Mouse (Mus musculus) left cerebral cortex, postnatal 25 days (tissue): ENCODE measurements around the gene Ndc80. TPM values are rescaled to one million over a fixed set of nuclear protein-coding genes. Genes with fewer than 3 reads are reported as not detected.
A peak's percentile ranks its signal among the peaks of the same experiment; 100 is the strongest.
"Not testable (repeated sequence)": the region's sequence is repeated elsewhere in the genome, so short reads cannot be mapped to it uniquely, and the experiment has no call there.

Experiments used
- DNase-seq, 2 experiments: peaks; one replicate each; pipeline ENCODE4 v3.0.0; 2022; ENCODE audit warnings: low spot score in 2 of 2, mixed read lengths in 1 of 2
- intact Hi-C: fragments of 180-260 bp; cut with DNase I; formaldehyde crosslinking; loops from one replicate; pipeline ENCODE4 v1.15.1; 2025
- total RNA-seq, 2 experiments: library from RNA; stranded (reverse); gene quantifications; 2 replicates each; pipeline ENCODE4 v1.2.3; 2021

The Ndc80 gene
- total RNA-seq, 2 experiments from 2014 or later: 0.34 to 0.57 TPM

DNA sequence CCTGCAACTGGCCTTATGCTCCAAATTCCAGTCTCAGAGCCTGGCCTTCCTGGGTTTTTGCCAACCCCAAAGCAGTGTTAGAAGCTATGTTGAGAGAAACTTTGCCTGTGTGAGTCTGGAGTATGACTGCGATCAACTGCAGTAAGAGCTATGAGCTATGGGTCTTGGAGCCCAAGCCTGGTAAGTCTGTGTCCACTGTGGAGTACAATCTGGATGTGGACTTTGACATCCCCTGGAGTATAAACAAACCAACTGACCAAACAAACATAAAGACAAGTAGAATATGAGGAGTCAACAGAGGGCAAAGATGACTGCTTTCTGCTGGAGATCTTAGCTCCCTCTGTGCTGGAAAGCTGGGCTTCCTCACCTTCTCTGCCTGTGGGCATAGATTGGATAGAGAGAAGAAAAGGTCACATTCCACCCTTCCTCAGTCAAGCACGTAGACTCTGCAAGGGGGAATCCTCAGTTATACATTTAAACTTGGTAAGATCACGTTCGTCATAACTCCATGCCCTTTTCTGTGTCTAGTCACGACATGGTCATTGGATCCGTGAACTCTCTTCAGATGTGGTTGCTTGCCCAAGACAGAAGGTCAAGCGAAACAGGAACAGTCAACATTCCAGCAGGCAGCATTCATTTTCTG lies 43.1 kb downstream of the Ndc80 start:
- intact Hi-C loops: no loop called here

DNA sequence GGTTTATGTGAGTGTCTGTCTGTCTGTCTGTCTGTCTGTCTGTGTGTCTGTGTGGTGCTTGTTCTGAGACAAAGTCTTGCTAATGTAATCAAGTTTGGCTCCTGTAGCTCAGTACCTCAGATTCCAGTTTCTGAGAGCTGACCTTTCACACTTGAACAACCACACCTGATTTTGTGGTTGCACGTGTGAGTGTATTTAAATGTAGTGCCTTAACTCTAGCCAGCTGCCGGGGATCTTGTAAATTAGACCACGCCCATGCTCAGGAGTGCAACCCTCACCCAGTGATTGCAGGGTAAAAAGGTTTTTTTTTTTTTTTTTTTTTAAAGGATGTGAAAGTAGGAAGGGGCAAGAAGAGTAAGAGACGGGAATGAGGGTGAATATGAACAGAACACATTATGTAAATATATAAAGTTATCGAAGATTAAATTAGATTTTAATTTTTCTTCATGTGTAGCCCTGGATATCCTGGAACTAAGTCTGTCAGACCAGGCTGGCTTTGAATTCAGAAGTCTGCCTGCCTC lies 47.2 kb downstream of the Ndc80 start:
- no peak for DNase-seq
- intact Hi-C loops: loop anchor here (5.0 kb wide), 1 partner anchor 118 kb away; no protein-coding TSS in a partner anchor

More for the DNA sequence above, 43.1 kb downstream of the Ndc80 start:
- no peak for DNase-seq

DNA sequence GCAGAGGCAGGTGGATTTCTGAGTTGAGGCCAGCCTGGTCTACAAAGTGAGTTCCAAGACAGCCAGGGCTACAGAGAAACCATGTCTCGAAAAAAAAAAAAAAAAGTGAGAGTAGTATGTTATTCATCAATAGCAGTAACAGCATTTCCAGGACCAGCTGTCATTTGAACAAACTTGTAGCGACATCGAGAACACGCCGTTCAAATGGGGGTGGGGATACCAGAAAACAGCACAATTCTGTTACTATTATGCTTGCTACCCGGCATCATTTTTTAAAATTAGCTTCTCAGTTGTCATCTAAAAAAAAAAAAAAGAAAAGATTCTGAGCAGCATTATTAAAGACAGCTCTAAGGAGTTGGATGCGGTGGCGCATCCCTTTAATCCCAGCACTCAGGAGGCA lies 49.2 kb downstream of the Ndc80 start:
- intact Hi-C loops: loop anchor here (5.0 kb wide), 1 partner anchor 120 kb away; no protein-coding TSS in a partner anchor
- no peak for DNase-seq

DNA sequence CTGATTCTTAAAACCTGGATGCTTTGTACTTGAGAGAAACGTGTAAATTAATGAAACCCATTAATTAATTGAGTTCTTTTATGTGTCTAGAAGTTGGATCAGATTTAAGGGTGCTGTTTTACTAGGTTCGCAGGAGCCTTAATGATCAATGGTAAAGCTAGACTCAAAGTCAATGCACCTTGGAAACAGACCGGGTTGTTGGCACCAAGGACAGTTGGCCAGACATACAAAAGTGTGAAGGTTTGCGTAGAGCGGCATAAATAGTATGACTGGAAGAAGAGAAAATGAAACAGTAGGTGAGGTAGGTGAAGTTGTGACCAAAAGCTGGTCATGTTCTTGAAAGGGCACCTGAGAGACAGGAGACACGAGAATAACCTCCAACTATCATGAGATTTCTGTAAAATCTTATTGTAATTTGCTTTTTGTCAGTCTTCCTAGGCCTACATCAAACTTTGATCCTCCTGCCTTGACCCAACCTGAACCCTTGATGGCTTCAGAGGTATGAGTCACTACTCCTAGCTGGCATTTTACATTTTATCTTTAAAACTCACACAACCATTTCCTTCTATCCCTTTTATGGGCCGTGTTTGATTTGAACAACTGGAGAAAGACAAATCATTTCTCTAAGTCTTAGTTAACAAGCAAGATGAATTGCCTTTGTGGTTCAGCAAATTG lies 50.2 kb downstream of the Ndc80 start:
- intact Hi-C loops: loop anchor here (5.0 kb wide), 1 partner anchor 121 kb away; no protein-coding TSS in a partner anchor
- no peak for DNase-seq

DNA sequence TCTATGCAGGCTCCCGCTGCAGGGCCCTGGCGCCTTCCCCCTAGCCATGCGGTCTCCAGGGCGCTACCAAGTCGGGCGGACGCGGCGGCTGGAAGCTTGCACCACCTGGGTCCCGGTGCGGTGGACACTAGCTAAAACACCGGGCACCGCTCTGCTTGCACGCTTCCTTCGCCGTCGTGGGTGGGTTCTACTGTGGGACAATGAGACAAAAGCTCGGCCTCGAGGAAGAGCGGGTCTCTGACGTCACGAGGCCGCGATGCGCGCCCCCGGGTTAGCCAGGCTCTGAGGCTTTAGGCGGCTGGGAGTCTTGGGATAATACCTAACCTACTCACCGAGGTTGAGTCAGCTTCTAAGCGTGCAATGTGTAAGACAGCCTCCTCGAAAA lies 51.0 kb downstream of the Ndc80 start:
- intact Hi-C loops: loop anchor here (1.0 to 5.0 kb wide), 2 partner anchors 52 to 122 kb away; no protein-coding TSS in a partner anchor
- DNase-seq: peak; percentile 57 to 74

DNA sequence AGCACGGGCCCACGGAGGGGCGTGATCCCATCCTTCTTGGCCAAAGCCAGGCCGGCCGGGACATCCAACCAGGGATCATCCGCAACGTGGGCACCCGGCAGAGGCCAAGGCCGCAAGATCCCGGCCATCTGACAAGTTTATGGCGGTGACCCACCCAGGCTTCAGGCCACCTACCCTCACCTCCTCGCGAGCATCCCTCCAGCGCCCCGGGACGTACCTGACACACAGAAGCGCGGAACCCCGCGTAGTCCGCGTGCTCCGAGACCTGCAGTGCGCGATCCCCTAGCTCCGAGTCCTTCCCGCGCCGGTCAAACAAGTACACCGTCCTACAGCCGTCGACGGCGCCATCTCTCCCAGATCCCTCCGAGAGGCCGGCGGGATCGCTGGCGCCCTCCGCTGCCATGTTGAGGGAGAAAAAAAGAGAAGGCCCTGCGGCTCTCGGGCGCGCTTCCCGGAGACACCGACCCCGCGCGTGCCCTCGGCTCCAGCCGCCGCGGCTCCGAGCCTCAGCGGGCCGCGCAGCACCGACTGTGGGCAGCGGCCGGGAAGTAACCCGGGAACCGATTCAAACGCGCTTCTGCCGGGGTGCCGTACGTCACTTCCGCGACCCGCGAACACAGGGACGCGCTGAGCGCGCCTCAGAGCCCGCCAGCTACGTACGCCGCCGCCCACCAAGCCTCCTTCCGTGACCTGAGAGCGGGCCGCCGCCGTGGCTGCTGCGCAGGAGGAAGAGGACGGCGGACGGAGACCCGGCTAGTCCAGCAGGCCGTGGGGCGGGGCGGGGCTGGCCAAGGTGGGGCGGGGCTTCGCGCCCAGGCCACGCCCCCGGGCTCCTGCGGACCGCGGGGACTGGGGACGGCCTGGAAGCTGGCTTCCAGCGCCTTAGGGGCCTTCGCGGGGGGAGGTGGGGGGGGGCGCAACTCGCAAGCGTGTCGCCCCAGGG lies 51.6 kb downstream of the Ndc80 start, which contains the start of gene Smchd1:
TSS of gene Smchd1 (minus strand) at position 582 of the 943 bp plus-strand sequence.
- intact Hi-C loops: loop anchor here (1.0 to 5.0 kb wide), 2 partner anchors 52 to 122 kb away; no protein-coding TSS in a partner anchor
- peak; percentile 95 for DNase-seq

DNA sequence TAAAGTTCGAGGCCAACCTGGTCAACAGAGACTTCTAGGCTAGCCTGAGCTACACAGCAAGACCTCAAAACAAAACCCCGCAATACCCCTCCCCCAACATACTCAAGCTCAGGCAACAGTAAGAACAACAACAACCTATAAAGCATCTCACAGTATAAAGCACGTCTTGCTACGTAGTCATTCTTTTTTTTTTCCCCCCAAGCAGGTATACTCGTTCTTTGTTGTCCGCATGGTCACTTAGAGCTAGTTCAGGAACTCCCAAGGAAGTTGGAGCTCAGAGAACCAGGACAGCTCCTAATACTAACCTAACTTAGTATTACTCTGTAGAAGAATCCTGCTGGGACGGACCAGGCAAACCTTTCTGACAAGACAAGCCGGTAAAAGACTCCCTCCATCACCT lies 52.5 kb downstream of the Ndc80 start:
- intact Hi-C loops: no loop called here
- DNase-seq: no peak

DNA sequence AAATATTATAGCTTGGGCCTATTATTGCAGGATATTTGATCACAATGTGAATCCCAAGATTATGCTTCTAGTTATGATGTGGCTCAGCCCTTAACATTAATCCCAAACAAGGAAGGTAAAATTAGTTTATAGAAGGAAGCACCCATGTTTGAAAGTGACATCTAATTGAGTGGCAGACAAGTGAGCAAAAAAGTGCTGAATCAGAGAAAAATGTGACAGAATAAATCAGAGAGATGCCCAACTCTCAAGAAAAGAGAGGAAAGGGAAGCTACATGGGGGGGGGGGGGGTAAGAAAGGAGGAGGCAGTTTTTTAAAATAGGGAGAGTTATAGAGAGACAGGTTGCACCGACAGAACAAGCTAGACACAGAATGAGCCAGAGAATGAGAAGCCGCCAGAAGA lies 55.4 kb downstream of the Ndc80 start:
- DNase-seq: no peak
- intact Hi-C loops: no loop called here

DNA sequence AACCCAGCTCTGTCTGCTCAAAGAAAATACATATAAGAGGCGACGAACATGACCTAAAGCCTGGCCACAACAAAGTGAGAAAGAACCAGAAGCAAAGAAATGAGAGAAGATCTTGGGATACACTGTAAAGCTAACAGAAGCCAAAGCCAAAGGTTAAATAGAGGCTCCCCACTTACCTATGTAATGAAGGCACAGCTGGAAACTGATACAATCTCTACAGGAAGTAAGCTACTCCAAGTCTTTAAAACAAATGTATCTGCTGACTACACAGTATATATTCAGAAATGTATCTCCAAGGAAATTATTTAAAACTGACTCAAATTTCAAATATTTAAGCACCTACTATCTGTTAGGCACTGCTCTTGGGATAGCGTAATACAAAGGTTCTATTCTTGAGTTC lies 66.3 kb downstream of the Ndc80 start:
- intact Hi-C loops: no loop called here
- no peak for DNase-seq

DNA sequence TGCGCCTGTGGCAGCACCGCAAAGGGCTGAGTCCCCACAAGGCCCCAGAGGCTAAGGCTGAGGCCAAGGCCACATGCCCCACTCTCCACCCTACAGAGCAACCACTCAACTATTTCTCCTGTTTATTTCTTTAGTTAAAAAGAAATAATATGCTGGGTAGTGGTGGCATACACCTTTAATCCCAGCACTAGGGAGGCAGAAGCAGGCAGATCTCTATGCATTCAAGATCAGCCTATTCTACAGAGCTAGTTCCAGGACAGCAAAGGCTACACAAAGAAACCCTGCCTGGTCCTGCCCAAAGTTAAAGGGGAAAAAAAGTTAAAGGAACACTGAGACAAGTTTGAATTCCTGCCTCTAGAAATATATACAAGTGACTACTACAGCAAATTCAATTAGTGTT lies 66.8 kb downstream of the Ndc80 start, which contains the start of gene Gm4707:
TSS of gene Gm4707 (minus strand) at position 101 of the 400 bp plus-strand sequence.
- intact Hi-C loops: no loop called here
- no peak for DNase-seq

DNA sequence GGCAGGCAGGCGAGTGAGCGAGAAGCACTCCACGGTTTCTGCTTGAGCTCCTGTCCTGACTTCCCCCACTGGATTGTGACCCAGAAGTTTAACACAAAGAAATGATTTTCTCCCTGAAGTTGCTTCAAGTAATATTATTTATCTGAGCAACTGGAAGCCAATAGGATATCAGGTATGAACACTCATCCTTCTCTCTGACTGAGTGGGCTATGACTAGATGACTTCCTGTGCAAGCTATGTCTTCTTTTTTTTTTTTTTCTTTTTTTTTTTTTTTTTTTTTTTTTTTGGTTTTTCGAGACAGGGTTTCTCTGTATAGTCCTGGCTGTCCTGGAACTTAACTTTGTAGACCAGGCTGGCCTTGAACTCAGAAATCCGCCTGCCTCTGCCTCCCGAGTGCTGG lies 69.3 kb downstream of the Ndc80 start:
- intact Hi-C loops, DNase-seq: not testable (repeated sequence)

Other genes with a start within 250 kb of the Ndc80 start
- gene Emilin2, start 214.9 kb downstream of the Ndc80 start, total RNA-seq: 1 to 10 TPM; 1.9 to 2.5 TPM
- 1 to 10 TPM; 2.2 to 2.5 TPM for gene Gm4707, start 66.9 kb downstream of the Ndc80 start, total RNA-seq
- 10 to 100 TPM; 30.7 to 32.0 TPM for gene Smchd1, start 51.5 kb downstream of the Ndc80 start, total RNA-seq
- 1 to 10 TPM; 1.6 to 1.7 TPM for gene Spdya, start 25.2 kb upstream of the Ndc80 start, total RNA-seq
- gene Wdr43, start 89.0 kb upstream of the Ndc80 start, total RNA-seq: 10 to 100 TPM; 23.5 to 28.8 TPM
- 1 to 10 TPM; 2.4 to 3.4 TPM for gene Togaram2, start 146.4 kb upstream of the Ndc80 start, total RNA-seq
- gene Pcare, start 226.0 kb upstream of the Ndc80 start, total RNA-seq: under 1 TPM; 0.27 to 0.28 TPM
- 10 to 100 TPM; 62.8 to 76.7 TPM for gene Clip4, start 241.6 kb upstream of the Ndc80 start, total RNA-seq